Mouse (Mus musculus): Measurements from ENCODE around the gene Ly86.

Gene Ly86

GRCm38 (mm10) chr13:37459957-37460930 is 115.2 kb downstream of the Ly86 start:
- DNase-seq: no peak

- DNase-seq: no peak
Measured at GRCm38 (mm10) chr13:37462049-37462702, 117.2 kb downstream of the Ly86 start.

GRCm38 (mm10) chr13:37465710-37466109 is 120.7 kb downstream of the Ly86 start:
- DNase-seq: no peak

- DNase-seq: no peak
Measured at GRCm38 (mm10) chr13:37467795-37468194, 122.8 kb downstream of the Ly86 start.

Data from cerebellum, adult 11 months (tissue).